Mouse (Mus musculus) gastrocnemius, adult 2 months (tissue): ENCODE results near the gene Mrpl43. TPM values are rescaled to one million over a fixed set of nuclear protein-coding genes. Genes with fewer than 3 reads are reported as not detected.

Experiments used
- DNase-seq: peaks from one replicate; pipeline ENCODE4 v3.0.0; 2022
- H3K27ac ChIP-seq: fragments of 200-600 bp; 2 replicates; pipeline ENCODE4 v1.8.1; 2022; ENCODE audit warnings: mild to moderate bottlenecking
- H3K4me3 ChIP-seq: fragments of 200-600 bp; 2 replicates; pipeline ENCODE4 v1.8.1; 2022; ENCODE audit warnings: mild to moderate bottlenecking, moderate library complexity
- CTCF ChIP-seq: fragments of 200-600 bp; IDR thresholded peaks from 2 replicates; pipeline ENCODE4 v1.8.1; 2022; ENCODE audit warnings: antibody characterized with exemption, mild to moderate bottlenecking, moderate library complexity
- intact Hi-C: fragments of 180-260 bp; cut with DNase I; formaldehyde crosslinking; loops from one replicate; pipeline ENCODE4 v1.15.1; 2025
- total RNA-seq, 2 experiments: library from RNA; stranded (reverse); gene quantifications; 2 replicates each; pipeline ENCODE4 v1.2.3; 2021

The Mrpl43 gene
- total RNA-seq, 2 experiments from 2014 or later, result 31.0 to 42.5 TPM

DNA sequence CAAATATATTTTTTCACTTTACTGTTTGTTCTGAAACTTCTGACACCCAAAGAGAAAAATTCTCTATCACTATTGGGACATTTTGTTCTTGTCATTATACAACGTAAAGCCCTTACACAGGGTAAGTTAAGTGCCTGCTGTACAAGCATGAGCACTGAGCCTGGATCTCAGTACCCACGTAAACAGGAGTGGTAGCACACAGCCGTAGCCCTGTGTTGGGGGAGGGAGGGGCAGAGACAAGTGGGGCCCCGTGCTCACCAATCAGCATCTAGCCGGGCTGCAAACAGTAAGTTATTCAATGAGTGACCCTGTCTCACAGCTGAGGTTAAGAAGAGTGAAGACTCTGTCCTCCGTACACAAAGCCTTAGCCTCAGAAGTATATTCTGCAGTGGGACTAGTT, 29.6 kb downstream of the Mrpl43 start:
- intact Hi-C loops, result no loop called here
- Histone ChIP-seq H3K4me3 (no peak overlapping the region), H3K27ac (no peak overlapping the region)
- DNase-seq, result no peak
- no peak for TF ChIP-seq CTCF

DNA sequence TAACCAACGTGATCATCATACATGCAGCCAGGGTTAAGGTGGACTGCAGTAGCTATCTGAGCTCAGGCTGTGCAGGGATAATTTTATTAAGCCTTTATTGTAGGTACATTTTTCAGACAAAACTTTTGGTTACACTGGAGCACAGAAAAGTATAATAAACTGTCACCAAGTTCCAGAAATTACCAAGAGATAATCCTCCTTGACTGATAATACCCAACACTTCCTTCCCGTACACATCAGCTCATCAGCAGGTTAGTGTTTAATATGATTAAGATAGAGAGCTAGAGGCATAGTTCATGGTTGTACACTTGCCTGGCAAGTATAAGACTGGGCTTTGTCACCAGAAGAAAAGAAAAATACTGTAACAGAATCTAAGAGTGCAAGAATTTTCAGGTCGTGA, 37.9 kb downstream of the Mrpl43 start:
- DNase-seq, result no peak
- no peak for TF ChIP-seq CTCF
- intact Hi-C loops, result no loop called here
- Histone ChIP-seq H3K4me3 (no peak overlapping the region), H3K27ac (no peak overlapping the region)

DNA sequence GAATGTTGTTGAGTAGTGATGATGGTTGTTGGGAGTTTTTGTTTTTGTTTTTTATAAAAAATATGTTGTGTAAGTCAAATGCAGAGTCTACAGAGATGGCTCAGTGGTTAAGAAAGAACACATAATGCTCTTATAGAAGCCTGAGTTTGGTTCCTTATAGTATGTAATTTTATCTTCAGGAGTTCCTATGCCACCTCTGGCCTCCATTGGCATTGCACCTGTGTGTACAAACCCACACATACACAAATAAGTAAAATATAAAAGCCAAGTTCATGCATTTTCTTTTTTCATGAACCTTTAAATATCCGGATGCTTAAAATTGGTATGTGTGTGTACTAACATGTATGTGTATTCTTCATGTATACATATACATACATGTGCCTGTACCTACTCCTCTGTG, 40.3 kb downstream of the Mrpl43 start:
- Histone ChIP-seq H3K27ac (no peak overlapping the region), H3K4me3 (no peak overlapping the region)
- TF ChIP-seq CTCF, result peak; percentile 8; the same call in 1 of the 2 replicates
- intact Hi-C loops, result no loop called here
- no peak for DNase-seq

DNA sequence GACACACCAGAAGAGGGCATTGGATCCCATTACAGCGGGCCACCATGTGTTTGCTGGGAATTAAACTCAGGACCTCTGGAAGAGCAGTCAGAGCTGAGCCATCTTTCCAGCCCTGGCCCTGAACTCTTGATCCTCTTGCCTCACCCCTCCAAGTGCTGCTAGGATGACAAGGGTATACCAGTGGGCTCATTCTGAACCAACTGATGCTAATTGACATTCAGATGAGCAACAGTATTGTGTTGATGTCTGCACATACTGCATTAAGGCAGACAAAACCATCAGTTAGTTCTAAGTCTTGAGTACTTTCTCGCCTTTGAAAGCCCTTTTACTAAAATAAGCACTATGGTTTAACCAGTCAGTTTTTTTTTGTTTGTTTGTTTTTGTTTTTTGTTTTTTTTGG, 46.6 kb downstream of the Mrpl43 start:
- TF ChIP-seq CTCF, result no peak
- Histone ChIP-seq H3K27ac (no peak overlapping the region), H3K4me3 (no peak overlapping the region)
- no peak for DNase-seq
- intact Hi-C loops, result no loop called here

Other genes starting within 250 kb of the Mrpl43 start
- gene Slf2, start 75.3 kb downstream of the Mrpl43 start, total RNA-seq, result 10 to 100 TPM; 11.9 to 14.5 TPM
- gene Sema4g, start 17.3 kb downstream of the Mrpl43 start, total RNA-seq, result under 1 TPM; 0.10 to 0.11 TPM
- 10 to 100 TPM; 18.0 to 25.4 TPM for gene Twnk, start 779 bp downstream of the Mrpl43 start, total RNA-seq
- gene Lzts2, start 8.0 kb upstream of the Mrpl43 start, total RNA-seq, result 10 to 100 TPM; 21.0 to 29.3 TPM
- 1 to 10 TPM; 5.9 to 6.8 TPM for gene Pdzd7, start 39.3 kb upstream of the Mrpl43 start, total RNA-seq
- gene Sfxn3, start 41.1 kb upstream of the Mrpl43 start, total RNA-seq, result 10 to 100 TPM; 17.1 to 25.1 TPM
- gene Kazald1, start 68.8 kb upstream of the Mrpl43 start, total RNA-seq, result 1 to 10 TPM; 4.2 to 5.9 TPM
- not detected for gene Tlx1, start 144.2 kb upstream of the Mrpl43 start, total RNA-seq
- gene Lbx1, start 229.4 kb upstream of the Mrpl43 start, total RNA-seq, result 10 to 100 TPM; 46.0 to 66.8 TPM